Mouse (Mus musculus) megakaryocyte, embryonic 14.5 days (primary cell): Measurements from ENCODE around the gene Rad51b.

Source experiments
- FLI1 ChIP-seq: IDR thresholded peaks from 2 replicates; pipeline ENCODE4 v1.6.1; 2012; ENCODE audit warnings: low read length, inconsistent platforms, mixed read lengths
- GATA1 ChIP-seq: IDR thresholded peaks from 3 replicates; pipeline ENCODE4 v1.6.1; 2012; ENCODE audit warnings: mixed read lengths, low read length, inconsistent platforms, borderline replicate concordance

DNA sequence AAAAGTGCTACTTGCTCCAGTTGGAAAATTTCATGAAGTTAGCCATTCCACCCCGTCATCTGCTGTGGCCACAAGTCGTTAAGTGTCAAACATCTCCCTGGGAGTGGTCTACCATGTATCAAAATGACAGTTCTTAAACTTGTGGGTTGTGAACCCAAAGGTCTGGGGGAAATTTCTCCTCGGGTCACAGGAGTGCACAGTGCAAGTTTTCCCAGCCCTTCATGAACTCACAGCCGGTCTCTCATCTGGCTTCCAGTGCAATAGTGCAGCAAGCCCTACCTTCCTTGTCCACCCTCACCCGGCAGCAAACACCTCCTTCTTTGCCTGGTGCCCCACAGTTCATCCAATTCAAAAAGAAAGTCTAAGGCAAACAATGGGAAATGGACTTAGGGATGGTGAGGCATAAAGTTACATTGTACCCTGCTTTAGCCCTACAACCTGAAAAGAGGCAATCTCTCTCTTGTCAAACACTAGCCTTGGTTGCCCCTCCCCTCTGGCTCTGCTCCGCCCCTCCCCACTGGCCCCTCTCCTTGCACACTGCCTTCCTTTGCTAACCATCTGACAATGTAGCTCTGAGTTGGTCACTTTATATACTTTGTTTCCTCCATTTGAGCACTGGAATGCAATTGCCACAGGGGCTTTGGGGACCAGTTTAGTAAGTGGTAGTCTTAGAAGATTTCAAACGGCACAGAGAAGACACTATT is 390.8 kb downstream of the Rad51b start:
- TF ChIP-seq GATA1 (no peak), FLI1 (no peak)
